Comparison of ENCODE assay signal across 15 mouse cellular contexts in the genomic region with DNA sequence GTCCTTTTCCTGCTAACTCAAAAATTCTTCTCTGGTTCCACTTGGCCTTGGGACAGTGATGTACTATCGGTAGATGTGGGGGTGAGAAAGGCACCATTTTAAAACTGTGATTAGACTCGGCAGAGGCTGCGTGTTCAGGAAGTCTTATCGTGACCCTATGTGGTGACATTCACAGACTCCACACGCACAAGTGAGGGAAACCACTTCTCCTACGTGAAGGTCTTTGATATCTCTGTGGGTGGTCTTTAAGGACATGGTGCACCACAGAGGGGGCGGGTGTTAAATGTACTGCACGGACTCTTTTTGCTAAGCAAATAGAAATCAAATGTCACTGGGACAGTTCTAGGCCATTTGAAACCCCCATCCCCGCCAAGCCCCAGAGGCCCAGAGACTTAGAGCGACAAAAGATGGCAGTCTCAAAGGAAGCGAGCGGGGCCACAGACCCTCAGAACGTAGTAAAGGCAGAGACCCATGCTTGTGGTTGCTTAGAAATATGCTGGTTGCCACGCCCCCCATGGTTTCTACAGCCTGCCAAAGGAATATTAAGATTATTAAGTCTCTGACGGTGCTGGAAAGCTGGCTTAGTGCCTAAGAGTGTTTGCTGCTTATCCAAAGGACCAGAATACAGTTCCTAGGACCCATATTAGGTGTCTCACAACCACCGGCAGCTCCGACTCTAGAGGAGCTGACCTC.
DNase-seq lines count a peak whose midpoint lies in the region; ATAC-seq and TF ChIP-seq lines count a peak whose summit lies in the region.
"Had no signal": no experiment of that assay in that cellular context is flagged by ENCODE, and none has a peak within 500 bp of the region (broad histone marks: within the 10 kb centered on the region; RNA-seq: fewer than 3 reads in every experiment).

No protein-coding gene starts in this region.

- intact Hi-C loops in left cerebral cortex, postnatal 14 days (cut with DNase I): no loop called here

- no peak for DNase-seq in forebrain, embryonic 10.5 days (ENCODE audit: extremely low spot score, low spot score)
- DNase-seq in forebrain, embryonic 11.5 days (ENCODE audit: low spot score): no peak
- DNase-seq in kidney, adult 2 months: no peak
- peak; percentile 75 for DNase-seq in lung, embryonic 14.5 days
- no peak for DNase-seq in lung, adult 2 months
- DNase-seq in left cerebral cortex, postnatal 14 days (ENCODE audit: low spot score in 2 of 2): no peak
- DNase-seq: cerebellum, adult 18-20 months; thymus, postnatal 14 days had no signal

- WGBS in forebrain, embryonic 10.5 days: 90% methylated on average over 17 of the region's 17 CpGs
- 83% methylated on average over 17 of the region's 17 CpGs for WGBS in forebrain, embryonic 11.5 days
- 53% methylated on average over 17 of the region's 17 CpGs for WGBS in kidney, embryonic 14.5 days
- WGBS in kidney, adult 2 months: 80% methylated on average over 17 of the region's 17 CpGs
- WGBS in lung, embryonic 14.5 days: 26% methylated on average over 17 of the region's 17 CpGs
- 64% methylated on average over 17 of the region's 17 CpGs for WGBS in lung, adult 2 months
- WGBS in small intestine, adult 2 months: 49% methylated on average over 17 of the region's 17 CpGs

- H3K4me3 ChIP-seq in forebrain, embryonic 10.5 days: no peak overlapping the region
- no peak overlapping the region for H3K4me3 ChIP-seq in forebrain, embryonic 11.5 days (ENCODE audit: low read depth, low read length)
- no peak overlapping the region for H3K4me3 ChIP-seq in kidney, embryonic 14.5 days (ENCODE audit: low read length)
- no peak overlapping the region for H3K4me3 ChIP-seq in kidney, adult 2 months (ENCODE audit: insufficient read depth, low read depth, low read length)
- H3K4me3 ChIP-seq in lung, embryonic 14.5 days (ENCODE audit: low read depth, low read length): no peak overlapping the region
- H3K4me3 ChIP-seq in lung, adult 2 months (replicated peaks; ENCODE audit: extremely low read depth, low read depth, low read length): no peak overlapping the region
- H3K4me3 ChIP-seq in small intestine, adult 2 months (ENCODE audit: low read depth, low read length): 0 out of 2 replicates have a peak overlapping the region, but pooled peaks have one; percentile 17
- H3K4me3 ChIP-seq: embryonic facial prominence, embryonic 13.5 days; forebrain, embryonic 15.5 days; megakaryocyte, embryonic 14.5 days; midbrain, embryonic 13.5 days had no signal

- no peak for TF ChIP-seq CTCF in kidney, adult 2 months (conservative IDR thresholded peaks at IDR 0.05; ENCODE audit: insufficient read depth, insufficient read length, low read depth, low read length)
- TF ChIP-seq CTCF in lung, embryonic 14.5 days (IDR thresholded peaks at IDR 0.05; ENCODE audit: low read depth): no peak
- TF ChIP-seq CTCF in lung, adult 2 months (IDR thresholded peaks at IDR 0.05; ENCODE audit: insufficient read depth, low read length): no peak
- no peak for TF ChIP-seq CTCF in small intestine, adult 2 months (IDR thresholded peaks at IDR 0.05; ENCODE audit: extremely low read depth, insufficient read length, insufficient replicate concordance, low read depth, low read length)

- no peak for ATAC-seq in forebrain, embryonic 11.5 days (replicated peaks; ENCODE audit: low FRiP score)
- no peak for ATAC-seq in kidney, embryonic 14.5 days (ENCODE audit: low FRiP score, low TSS enrichment)
- peak; percentile 35 for ATAC-seq in lung, embryonic 14.5 days (ENCODE audit: insufficient read depth)
- ATAC-seq: forebrain, embryonic 15.5 days; intestine, postnatal 0 days; midbrain, embryonic 13.5 days had no signal

- H3K36me3 ChIP-seq in forebrain, embryonic 10.5 days (replicated peaks): no peaks in the 10 kb centered on the region
- no peaks in the 10 kb centered on the region for H3K36me3 ChIP-seq in forebrain, embryonic 11.5 days (ENCODE audit: control insufficient read depth, insufficient read depth, low read length)
- no peaks in the 10 kb centered on the region for H3K36me3 ChIP-seq in kidney, embryonic 14.5 days (ENCODE audit: control insufficient read depth, insufficient read depth, low read length)
- no peaks in the 10 kb centered on the region for H3K36me3 ChIP-seq in kidney, adult 2 months (ENCODE audit: control insufficient read depth, insufficient read depth, low read length)
- no peaks in the 10 kb centered on the region for H3K36me3 ChIP-seq in lung, embryonic 14.5 days (ENCODE audit: insufficient read depth)
- no peaks in the 10 kb centered on the region for H3K36me3 ChIP-seq in small intestine, adult 2 months (ENCODE audit: control insufficient read depth, insufficient read depth, low read length)
- H3K36me3 ChIP-seq: embryonic facial prominence, embryonic 13.5 days; forebrain, embryonic 15.5 days; midbrain, embryonic 13.5 days had no signal

- no peak overlapping the region for H3K4me2 ChIP-seq in forebrain, embryonic 11.5 days (ENCODE audit: low read depth, low read length, severe bottlenecking)
- no peak overlapping the region for H3K4me2 ChIP-seq in kidney, embryonic 14.5 days (replicated peaks; ENCODE audit: low read depth, low read length)
- H3K4me2 ChIP-seq in lung, embryonic 14.5 days: peak overlapping the region; percentile 29
- H3K4me2 ChIP-seq: embryonic facial prominence, embryonic 13.5 days; forebrain, embryonic 15.5 days; midbrain, embryonic 13.5 days had no signal

- TF ChIP-seq POLR2A in kidney, adult 2 months (IDR thresholded peaks at IDR 0.05; ENCODE audit: low read depth, low read length): no peak
- TF ChIP-seq POLR2A in lung, adult 2 months (IDR thresholded peaks at IDR 0.05; ENCODE audit: borderline replicate concordance, extremely low read depth, low read depth, low read length): no peak
- no peak for TF ChIP-seq POLR2A in small intestine, adult 2 months (IDR thresholded peaks at IDR 0.05; ENCODE audit: low read depth, low read length)

- H3K27me3 ChIP-seq in forebrain, embryonic 10.5 days (ENCODE audit: poor library complexity, severe bottlenecking): peaks cover 33% of the 10 kb centered on the region
- H3K27me3 ChIP-seq in forebrain, embryonic 11.5 days (ENCODE audit: control insufficient read depth, insufficient read depth, low read length): no peaks in the 10 kb centered on the region
- H3K27me3 ChIP-seq in kidney, embryonic 14.5 days (ENCODE audit: control insufficient read depth, insufficient read depth, low read length): no peaks in the 10 kb centered on the region
- no peaks in the 10 kb centered on the region for H3K27me3 ChIP-seq in kidney, adult 2 months (replicated peaks; ENCODE audit: control insufficient read depth, insufficient read depth, low read length)
- no peaks in the 10 kb centered on the region for H3K27me3 ChIP-seq in lung, embryonic 14.5 days (ENCODE audit: insufficient read depth, low read length)
- H3K27me3 ChIP-seq in small intestine, adult 2 months (ENCODE audit: control insufficient read depth, insufficient read depth, low read length): no peaks in the 10 kb centered on the region
- H3K27me3 ChIP-seq: embryonic facial prominence, embryonic 13.5 days; forebrain, embryonic 15.5 days had no signal

- peaks cover 5% of the 10 kb centered on the region for H3K9me3 ChIP-seq in forebrain, embryonic 10.5 days
- H3K9me3 ChIP-seq in forebrain, embryonic 11.5 days (ENCODE audit: control insufficient read depth, low read length): no peaks in the 10 kb centered on the region
- H3K9me3 ChIP-seq in kidney, embryonic 14.5 days (ENCODE audit: control insufficient read depth, low read length): no peaks in the 10 kb centered on the region
- no peaks in the 10 kb centered on the region for H3K9me3 ChIP-seq in lung, embryonic 14.5 days (ENCODE audit: low read depth, low read length)
- H3K9me3 ChIP-seq: embryonic facial prominence, embryonic 13.5 days; forebrain, embryonic 15.5 days had no signal

- peaks cover 31% of the 10 kb centered on the region for H3K4me1 ChIP-seq in forebrain, embryonic 10.5 days
- no peaks in the 10 kb centered on the region for H3K4me1 ChIP-seq in forebrain, embryonic 11.5 days (replicated peaks; ENCODE audit: control insufficient read depth, insufficient read depth, low read length)
- H3K4me1 ChIP-seq in kidney, embryonic 14.5 days (ENCODE audit: control insufficient read depth, insufficient read depth, low read length): peaks cover 10% of the 10 kb centered on the region
- 0 out of 2 replicates have a peak, but pooled peaks cover 4% of the 10 kb centered on the region for H3K4me1 ChIP-seq in kidney, adult 2 months (ENCODE audit: control insufficient read depth, insufficient read depth, low read length)
- H3K4me1 ChIP-seq in lung, embryonic 14.5 days (ENCODE audit: insufficient read depth): peaks cover 18% of the 10 kb centered on the region
- peaks cover 3% of the 10 kb centered on the region for H3K4me1 ChIP-seq in lung, adult 2 months (ENCODE audit: control insufficient read depth, insufficient read depth, low read length)
- peaks cover 17% of the 10 kb centered on the region for H3K4me1 ChIP-seq in small intestine, adult 2 months (ENCODE audit: control insufficient read depth, insufficient read depth, insufficient read length, low read length)

- H3K27ac ChIP-seq in forebrain, embryonic 10.5 days: 0 out of 2 replicates have a peak overlapping the region, but pooled peaks have one; percentile 5
- no peak overlapping the region for H3K27ac ChIP-seq in forebrain, embryonic 11.5 days (ENCODE audit: low read depth, low read length)
- H3K27ac ChIP-seq in kidney, embryonic 14.5 days (ENCODE audit: low read depth, low read length): peak overlapping the region; percentile 15; the same call in 1 of the 2 replicates
- H3K27ac ChIP-seq in kidney, adult 2 months (ENCODE audit: insufficient read depth, low read depth, low read length): no peak overlapping the region
- H3K27ac ChIP-seq in lung, embryonic 14.5 days (ENCODE audit: low read depth): peak overlapping the region; percentile 92
- 0 out of 2 replicates have a peak overlapping the region, but pooled peaks have one; percentile 34 for H3K27ac ChIP-seq in small intestine, adult 2 months (ENCODE audit: insufficient read depth, low read depth, low read length)
- H3K27ac ChIP-seq: embryonic facial prominence, embryonic 13.5 days; forebrain, embryonic 15.5 days; midbrain, embryonic 13.5 days had no signal

- H3K9ac ChIP-seq in forebrain, embryonic 11.5 days (ENCODE audit: low read length): no peak overlapping the region
- H3K9ac ChIP-seq in kidney, embryonic 14.5 days (ENCODE audit: low read depth, low read length): no peak overlapping the region
- H3K9ac ChIP-seq in lung, embryonic 14.5 days: peak overlapping the region; percentile 22; the same call in 1 of the 2 replicates
- H3K9ac ChIP-seq: embryonic facial prominence, embryonic 13.5 days; forebrain, embryonic 15.5 days; midbrain, embryonic 13.5 days had no signal

Comparison
In these comparisons a context has a peak if more than half of its experiments do, and no peak if none do; other contexts are left out.
1. H3K27ac ChIP-seq: peak in forebrain, embryonic 10.5 days (single experiment), kidney, embryonic 14.5 days (single experiment), lung, embryonic 14.5 days (single experiment) and small intestine, adult 2 months (single experiment); none in forebrain, embryonic 11.5 days (single experiment) and kidney, adult 2 months (single experiment).